Mouse (Mus musculus) limb, embryonic 14.5 days (tissue): Measurements from ENCODE around the gene Smco2. TPM values are rescaled to one million over a fixed set of nuclear protein-coding genes. Genes with fewer than 3 reads are reported as not detected.

Experiments used
- ATAC-seq: fragments of 200-750 bp; cut with Nextera tagmentation; 2 replicates; pipeline ENCODE4 v1.8.0; 2017; ENCODE audit warnings: low read depth, moderate number of reproducible peaks, moderate TSS enrichment; ENCODE audit not compliant: low FRiP score
- DNase-seq: peaks from one replicate; pipeline ENCODE4 v3.0.0-alpha.2; 2015; ENCODE audit warnings: low spot score
- H3K27ac ChIP-seq: fragments of 300-500 bp; sonication (generic); replicated peaks from 2 replicates; pipeline ENCODE4 v1.5.1; 2014; ENCODE audit warnings: low read depth, mild to moderate bottlenecking, low read length, moderate library complexity, mixed read lengths
- H3K27me3 ChIP-seq: fragments of 300-500 bp; sonication (generic); 2 replicates; pipeline ENCODE4 v1.6.1; 2014; ENCODE audit warnings: low read length, mixed read lengths; ENCODE audit not compliant: control insufficient read depth, insufficient read depth
- H3K36me3 ChIP-seq: fragments of 300-500 bp; sonication (generic); 2 replicates; pipeline ENCODE4 v1.6.1; 2014; ENCODE audit warnings: mild to moderate bottlenecking, low read length, moderate library complexity, mixed read lengths; ENCODE audit not compliant: control insufficient read depth, insufficient read depth
- H3K4me1 ChIP-seq: fragments of 300-500 bp; sonication (generic); 2 replicates; pipeline ENCODE4 v1.6.1; 2014; ENCODE audit warnings: antibody characterized with exemption, low read length, mixed read lengths; ENCODE audit not compliant: control insufficient read depth, insufficient read depth
- H3K4me2 ChIP-seq: fragments of 300-500 bp; sonication (generic); replicated peaks from 2 replicates; pipeline ENCODE4 v1.6.1; 2014; ENCODE audit warnings: low read depth, mild to moderate bottlenecking, low read length, moderate library complexity; ENCODE audit not compliant: severe bottlenecking
- H3K4me3 ChIP-seq: fragments of 300-500 bp; sonication (generic); replicated peaks from 2 replicates; pipeline ENCODE4 v1.5.1; 2014; ENCODE audit warnings: low read length
- H3K9ac ChIP-seq: fragments of 300-500 bp; sonication (generic); 2 replicates; pipeline ENCODE4 v1.6.1; 2014; ENCODE audit warnings: mild to moderate bottlenecking, low read depth, low read length, moderate library complexity; ENCODE audit not compliant: severe bottlenecking
- H3K9me3 ChIP-seq: fragments of 300-500 bp; sonication (generic); 2 replicates; pipeline ENCODE4 v1.6.1; 2016; ENCODE audit warnings: low read length; ENCODE audit not compliant: control insufficient read depth
- POLR2A ChIP-seq: fragments of 200-500 bp; IDR thresholded peaks from 2 replicates; pipeline ENCODE4 v1.8.0; 2012; ENCODE audit warnings: inconsistent platforms, mild to moderate bottlenecking, moderate library complexity, borderline replicate concordance; ENCODE audit not compliant: insufficient read depth, insufficient read length; ENCODE audit errors: extremely low read depth
- WGBS: fragments of 180-500 bp; shearing (Covaris S2); extraction: QIAGEN DNeasy Blood & Tissue Kit; methylation state at CpG from one replicate; pipeline ENCODE4 v1.1.7; 2014; 5-methylcytosine and 5-hydroxymethylcytosine counted together
- polyA plus RNA-seq, 2 experiments: library from polyadenylated mRNA; depleted of rRNA in 1 of 2; stranded (reverse) in 1 of 2; unstranded in 1 of 2; fragments of >200 nt; fragmentation: Nextera tagmentation in 1 of 2; extraction: Ambion mirVana in 1 of 2; gene quantifications; 2 replicates each; pipeline versions ENCODE4 v1.2.1 to v1.2.3; 2012 to 2014

Smco2 gene
- polyA plus RNA-seq, 2 experiments = not detected

DNA sequence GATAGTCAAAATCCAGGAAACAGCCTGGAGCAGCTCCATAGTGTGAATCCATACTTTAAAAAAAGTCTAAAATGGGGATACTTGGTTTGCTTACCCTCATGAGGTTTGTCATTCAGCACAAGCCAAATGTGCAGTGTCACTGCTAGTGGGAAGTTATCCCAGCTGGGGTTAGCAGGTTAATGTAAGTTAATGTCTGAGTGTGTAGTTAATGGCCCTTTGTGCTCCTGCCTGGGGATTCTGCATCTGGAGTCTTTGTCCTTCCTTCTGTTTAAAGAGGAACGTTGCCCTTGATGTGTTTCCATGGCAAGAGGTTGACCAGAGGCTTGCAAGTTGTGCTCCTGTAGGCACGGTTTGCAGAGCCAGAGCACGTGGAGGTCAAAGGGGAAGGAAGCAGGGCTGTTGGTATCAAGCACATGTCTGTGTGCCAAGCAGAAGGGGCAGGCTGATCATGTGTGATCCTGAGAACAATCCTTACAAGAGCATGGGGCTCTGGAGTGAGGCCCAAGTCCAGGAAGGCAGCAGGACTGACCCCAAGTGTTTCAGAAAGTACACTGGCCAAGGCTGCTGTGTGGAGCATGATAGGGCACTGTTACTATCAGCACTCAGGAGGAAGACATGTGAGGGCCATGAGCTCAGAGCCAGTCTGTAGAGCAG is 63.1 kb downstream of the Smco2 start:
- H3K27ac ChIP-seq = peak overlapping the region; percentile 76
- no peak overlapping the region for H3K4me3 ChIP-seq
- 0 out of 2 replicates have a peak, but pooled peaks cover 5% of the 10 kb centered on the region for H3K36me3 ChIP-seq
- WGBS = 21% methylated on average over 3 of the region's 3 CpGs
- peaks cover 31% of the 10 kb centered on the region for H3K4me1 ChIP-seq
- H3K9ac ChIP-seq = no peak overlapping the region
- no peaks in the 10 kb centered on the region for H3K27me3 ChIP-seq
- 0 out of 2 replicates have a peak, but pooled peaks have one; percentile 7 for ATAC-seq
- no peaks in the 10 kb centered on the region for H3K9me3 ChIP-seq
- TF ChIP-seq POLR2A = no peak
- H3K4me2 ChIP-seq = 0 out of 2 replicates have a peak overlapping the region, but pooled peaks have one; percentile 9
- DNase-seq = no peak

DNA sequence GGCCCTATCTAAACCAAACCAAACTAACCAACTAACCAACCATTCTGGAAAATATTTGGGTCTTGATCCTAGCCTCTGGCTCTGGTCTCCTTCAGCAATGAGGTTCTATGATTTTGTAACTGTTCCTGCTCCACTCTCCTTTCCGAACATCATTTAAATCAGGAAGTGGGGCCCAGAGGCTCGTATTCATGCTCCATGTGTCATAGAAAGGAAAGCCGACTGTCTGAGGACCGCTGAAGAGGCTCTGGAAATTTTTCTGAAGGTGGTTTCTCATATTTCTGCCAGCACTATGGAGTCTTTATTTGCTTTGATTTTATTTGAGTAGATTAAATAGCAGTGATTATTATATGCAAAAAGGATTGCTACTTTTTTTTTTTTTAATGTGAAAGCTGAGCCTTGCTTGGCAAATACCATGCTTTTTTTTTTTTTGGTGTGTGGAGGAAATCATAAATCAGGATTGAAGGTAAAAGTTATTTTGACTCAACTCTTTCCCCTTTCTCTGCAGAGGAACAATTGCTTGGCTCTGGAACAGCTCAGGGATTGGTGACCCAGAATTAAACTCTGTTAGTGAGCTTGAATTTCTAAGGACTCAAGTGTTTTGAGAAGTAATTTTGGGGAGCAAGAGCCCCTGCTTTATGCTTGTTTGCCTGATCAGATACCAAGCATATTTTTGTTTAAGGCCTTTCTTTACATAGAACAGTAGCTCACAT is 63.7 kb downstream of the Smco2 start:
- Histone ChIP-seq H3K27ac (peak overlapping the region; percentile 76), H3K36me3 (peaks cover 9% of the 10 kb centered on the region; the same call in 1 of the 2 replicates), H3K9me3 (no peaks in the 10 kb centered on the region), H3K9ac (no peak overlapping the region), H3K27me3 (no peaks in the 10 kb centered on the region), H3K4me3 (no peak overlapping the region), H3K4me1 (peaks cover 31% of the 10 kb centered on the region), H3K4me2 (0 out of 2 replicates have a peak overlapping the region, but pooled peaks have one; percentile 9)
- no peak for TF ChIP-seq POLR2A
- ATAC-seq (peak; percentile 23; the same call in 1 of the 2 replicates), DNase-seq (no peak)
- WGBS = 9% methylated on average over 4 of the region's 4 CpGs

DNA sequence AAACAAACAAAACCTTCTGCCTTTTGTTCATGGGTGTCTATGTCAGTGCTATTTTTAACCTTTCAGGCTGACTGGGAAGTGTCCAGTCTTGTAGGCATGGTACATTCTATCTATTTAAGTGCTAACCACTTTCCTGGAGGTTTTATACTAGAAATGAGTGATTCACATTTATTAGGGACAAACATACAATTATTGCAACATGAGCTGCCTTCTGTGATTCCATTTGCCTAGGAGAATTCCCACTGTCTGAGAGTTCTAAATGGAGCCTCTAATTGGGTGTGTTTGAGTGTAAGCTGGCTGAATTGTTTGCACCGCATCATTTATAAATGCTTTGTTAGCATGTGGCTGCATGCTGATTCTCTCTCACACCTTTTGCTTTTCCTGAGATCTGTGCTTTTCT is 65.9 kb downstream of the Smco2 start:
- Histone ChIP-seq H3K4me1 (peaks cover 31% of the 10 kb centered on the region), H3K27ac (no peak overlapping the region), H3K4me3 (no peak overlapping the region), H3K9me3 (no peaks in the 10 kb centered on the region), H3K4me2 (no peak overlapping the region), H3K9ac (no peak overlapping the region), H3K36me3 (peaks cover 5% of the 10 kb centered on the region; the same call in 1 of the 2 replicates), H3K27me3 (no peaks in the 10 kb centered on the region)
- no peak for TF ChIP-seq POLR2A
- DNase-seq (no peak), ATAC-seq (no peak)
- 88% methylated on average over 1 of the region's 1 CpGs for WGBS

DNA sequence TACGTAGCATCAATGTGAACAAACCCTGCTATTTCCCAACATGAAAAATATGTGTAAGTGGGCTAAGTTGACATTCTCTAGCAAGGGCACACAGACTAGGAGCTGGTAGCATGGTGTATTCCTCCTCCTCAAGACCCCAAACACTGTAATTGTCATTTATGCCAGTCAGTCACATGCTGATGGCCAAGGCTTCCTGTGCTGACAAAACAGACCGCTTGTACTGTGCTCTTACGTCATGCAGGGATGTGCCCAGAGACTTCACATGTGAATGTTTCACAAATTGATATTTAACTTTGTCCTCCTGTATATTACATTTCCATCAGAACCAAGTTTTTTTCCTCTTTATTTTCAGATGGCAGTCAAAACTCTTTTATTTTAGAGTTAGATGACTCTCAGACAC is 67.5 kb downstream of the Smco2 start:
- H3K36me3 ChIP-seq = peaks cover 5% of the 10 kb centered on the region; the same call in 1 of the 2 replicates
- peaks cover 20% of the 10 kb centered on the region for H3K4me1 ChIP-seq
- no peak overlapping the region for H3K4me3 ChIP-seq
- no peaks in the 10 kb centered on the region for H3K9me3 ChIP-seq
- H3K4me2 ChIP-seq = no peak overlapping the region
- no peak overlapping the region for H3K9ac ChIP-seq
- no peak overlapping the region for H3K27ac ChIP-seq
- no peak for ATAC-seq
- no peaks in the 10 kb centered on the region for H3K27me3 ChIP-seq
- no peak for DNase-seq
- WGBS = 83% methylated on average over 3 of the region's 3 CpGs
- TF ChIP-seq POLR2A = no peak

DNA sequence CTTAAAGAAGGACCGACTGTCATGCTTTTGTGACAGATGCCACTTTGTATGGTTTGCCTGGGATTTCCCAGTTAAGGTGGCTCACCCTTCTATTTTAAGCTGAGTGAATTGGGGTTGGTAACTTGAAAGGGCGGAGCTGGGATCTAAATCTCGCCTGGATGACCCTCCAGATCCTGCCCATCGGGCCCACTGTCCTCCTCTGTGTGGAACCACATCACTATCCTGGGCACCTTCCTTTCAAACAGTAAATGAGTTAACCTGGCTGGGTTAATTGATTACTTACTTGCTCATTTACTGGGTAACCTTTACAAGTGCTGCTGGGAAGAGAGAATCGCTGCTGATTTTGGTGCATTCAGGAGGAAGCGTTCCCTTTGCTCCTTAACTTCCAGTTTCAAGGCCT is 68.4 kb downstream of the Smco2 start:
- DNase-seq = no peak
- Histone ChIP-seq H3K36me3 (peaks cover 5% of the 10 kb centered on the region; the same call in 1 of the 2 replicates), H3K9ac (no peak overlapping the region), H3K27me3 (no peaks in the 10 kb centered on the region), H3K4me3 (no peak overlapping the region), H3K9me3 (no peaks in the 10 kb centered on the region), H3K27ac (no peak overlapping the region), H3K4me1 (peaks cover 10% of the 10 kb centered on the region), H3K4me2 (no peak overlapping the region)
- 90% methylated on average over 6 of the region's 6 CpGs for WGBS
- ATAC-seq = no peak
- no peak for TF ChIP-seq POLR2A

Other genes starting within 250 kb of the Smco2 start
- 90.6 and 116 TPM in 2 replicates for gene Med21, start 207.6 kb upstream of the Smco2 start, polyA plus RNA-seq (2012; rRNA removed)
- 124 and 141 TPM in 2 replicates for gene Med21, start 207.6 kb upstream of the Smco2 start, polyA plus RNA-seq (2014; fragmentation: Nextera tagmentation; extraction: Ambion mirVana)
- 29.1 and 35.2 TPM in 2 replicates for gene Tm7sf3, start 207.3 kb upstream of the Smco2 start, polyA plus RNA-seq (2012; rRNA removed)
- gene Tm7sf3, start 207.3 kb upstream of the Smco2 start, polyA plus RNA-seq (2014; fragmentation: Nextera tagmentation; extraction: Ambion mirVana) = 47.0 and 47.4 TPM in 2 replicates
- gene Stk38l, start 125.1 kb upstream of the Smco2 start, polyA plus RNA-seq (2012; rRNA removed) = 8.9 and 10.1 TPM in 2 replicates
- 21.1 and 21.4 TPM in 2 replicates for gene Stk38l, start 125.1 kb upstream of the Smco2 start, polyA plus RNA-seq (2014; fragmentation: Nextera tagmentation; extraction: Ambion mirVana)
- 13.4 and 20.5 TPM in 2 replicates for gene Arntl2, start 54.0 kb upstream of the Smco2 start, polyA plus RNA-seq (2012; rRNA removed)
- gene Arntl2, start 54.0 kb upstream of the Smco2 start, polyA plus RNA-seq (2014; fragmentation: Nextera tagmentation; extraction: Ambion mirVana) = 3.2 and 3.6 TPM in 2 replicates
- gene Ppfibp1, start 38.4 kb downstream of the Smco2 start, polyA plus RNA-seq (2012; rRNA removed) = 43.9 and 46.3 TPM in 2 replicates
- 59.7 and 59.8 TPM in 2 replicates for gene Ppfibp1, start 38.4 kb downstream of the Smco2 start, polyA plus RNA-seq (2014; fragmentation: Nextera tagmentation; extraction: Ambion mirVana)
- not detected in 2 replicates for gene 1700034J05Rik, start 104.3 kb downstream of the Smco2 start, polyA plus RNA-seq (2012; rRNA removed)
- 0.21 and 0.56 TPM in 2 replicates for gene 1700034J05Rik, start 104.3 kb downstream of the Smco2 start, polyA plus RNA-seq (2014; fragmentation: Nextera tagmentation; extraction: Ambion mirVana)
- 0.99 and 1.3 TPM in 2 replicates for gene Rep15, start 182.5 kb downstream of the Smco2 start, polyA plus RNA-seq (2012; rRNA removed)
- 1.3 and 1.4 TPM in 2 replicates for gene Rep15, start 182.5 kb downstream of the Smco2 start, polyA plus RNA-seq (2014; fragmentation: Nextera tagmentation; extraction: Ambion mirVana)
- 17.3 and 33.4 TPM in 2 replicates for gene Mrps35, start 192.7 kb downstream of the Smco2 start, polyA plus RNA-seq (2012; rRNA removed)
- 93.2 and 104 TPM in 2 replicates for gene Mrps35, start 192.7 kb downstream of the Smco2 start, polyA plus RNA-seq (2014; fragmentation: Nextera tagmentation; extraction: Ambion mirVana)
- gene Mansc4, start 236.9 kb downstream of the Smco2 start, polyA plus RNA-seq (2012; rRNA removed) = 0.44 and 0.68 TPM in 2 replicates
- 1.0 and 1.4 TPM in 2 replicates for gene Mansc4, start 236.9 kb downstream of the Smco2 start, polyA plus RNA-seq (2014; fragmentation: Nextera tagmentation; extraction: Ambion mirVana)
- 10.4 and 12.6 TPM in 2 replicates for gene Klhl42, start 241.3 kb downstream of the Smco2 start, polyA plus RNA-seq (2012; rRNA removed)
- 16.5 and 16.9 TPM in 2 replicates for gene Klhl42, start 241.3 kb downstream of the Smco2 start, polyA plus RNA-seq (2014; fragmentation: Nextera tagmentation; extraction: Ambion mirVana)